Mouse (Mus musculus) left cerebral cortex, postnatal 36 days (tissue): Measurements from ENCODE around the gene Snap23. TPM values are rescaled to one million over a fixed set of nuclear protein-coding genes. Genes with fewer than 3 reads are reported as not detected.

Experiments used
- DNase-seq, 2 experiments: peaks; one replicate each; pipeline ENCODE4 v3.0.0; 2021 to 2022; ENCODE audit warnings: low spot score in 2 of 2, mixed read lengths in 1 of 2
- intact Hi-C: fragments of 180-260 bp; cut with DNase I; formaldehyde crosslinking; loops from one replicate; pipeline ENCODE4 v1.15.1; 2025
- total RNA-seq, 2 experiments: library from RNA; stranded (reverse); gene quantifications; 2 replicates each; pipeline ENCODE4 v1.2.3; 2021

Gene Snap23
- total RNA-seq, 2 experiments from 2014 or later = 13.3 to 15.9 TPM

- intact Hi-C loops = no loop called here
- DNase-seq = no peak
These were observed 8.5 kb downstream of the Snap23 start for GRCm38 (mm10) chr2:120575978-120576377.

GRCm38 (mm10) chr2:120577799-120578198, 10.3 kb downstream of the Snap23 start:
- intact Hi-C loops = no loop called here
- no peak for DNase-seq

- intact Hi-C loops = no loop called here
- DNase-seq = no peak
These were observed 10.8 kb downstream of the Snap23 start for GRCm38 (mm10) chr2:120578286-120578685.

DNA sequence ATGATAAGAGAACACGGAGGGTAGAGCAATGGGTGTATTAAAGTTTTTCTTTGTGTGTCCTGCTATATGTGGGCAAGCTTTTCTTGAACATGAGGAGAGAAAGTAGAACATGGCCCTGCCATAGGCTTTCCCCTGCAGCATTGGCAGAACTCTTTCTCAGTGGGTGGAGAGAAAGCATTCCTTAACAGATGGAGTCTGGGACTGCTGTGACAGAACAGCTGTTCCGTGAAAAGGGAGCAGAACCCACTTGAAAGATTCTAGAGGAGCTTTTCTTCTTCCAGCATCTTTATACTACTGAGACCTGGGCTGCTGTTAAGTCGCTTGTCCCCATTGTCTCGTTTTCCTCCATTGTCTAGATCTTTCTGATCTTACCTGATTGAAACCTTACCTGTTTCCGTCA, 22.3 kb downstream of the Snap23 start:
- intact Hi-C loops = loop anchor here (2.0 to 5.0 kb wide), 2 partner anchors 17 to 47 kb away; no protein-coding TSS in a partner anchor
- DNase-seq = peak; percentile 70 to 75

GRCm38 (mm10) chr2:120592227-120592626, 24.8 kb downstream of the Snap23 start:
- intact Hi-C loops = no loop called here
- DNase-seq = no peak

GRCm38 (mm10) chr2:120597734-120598133, 30.3 kb downstream of the Snap23 start:
- intact Hi-C loops = no loop called here
- DNase-seq = peak; percentile 15

DNA sequence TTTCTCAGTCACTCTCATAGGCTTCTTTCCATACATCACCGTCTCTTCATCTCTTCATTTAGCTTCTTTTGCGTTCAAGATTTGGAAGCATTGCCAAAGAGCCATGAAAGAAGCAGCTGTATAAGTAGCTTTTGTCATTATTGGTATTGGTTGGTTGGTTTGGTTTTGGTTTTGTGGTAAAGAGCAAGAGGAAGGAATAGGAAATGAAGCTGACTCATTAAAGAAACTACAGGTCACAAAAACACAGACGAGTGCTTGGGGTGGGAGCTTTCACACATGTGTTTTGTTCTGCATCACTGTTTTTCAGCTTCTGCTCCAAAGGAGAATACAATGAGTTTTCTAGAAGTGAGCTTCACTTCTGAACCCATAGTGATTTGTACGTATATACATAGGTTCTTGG, 32.0 kb downstream of the Snap23 start:
- no peak for DNase-seq
- intact Hi-C loops = no loop called here

DNA sequence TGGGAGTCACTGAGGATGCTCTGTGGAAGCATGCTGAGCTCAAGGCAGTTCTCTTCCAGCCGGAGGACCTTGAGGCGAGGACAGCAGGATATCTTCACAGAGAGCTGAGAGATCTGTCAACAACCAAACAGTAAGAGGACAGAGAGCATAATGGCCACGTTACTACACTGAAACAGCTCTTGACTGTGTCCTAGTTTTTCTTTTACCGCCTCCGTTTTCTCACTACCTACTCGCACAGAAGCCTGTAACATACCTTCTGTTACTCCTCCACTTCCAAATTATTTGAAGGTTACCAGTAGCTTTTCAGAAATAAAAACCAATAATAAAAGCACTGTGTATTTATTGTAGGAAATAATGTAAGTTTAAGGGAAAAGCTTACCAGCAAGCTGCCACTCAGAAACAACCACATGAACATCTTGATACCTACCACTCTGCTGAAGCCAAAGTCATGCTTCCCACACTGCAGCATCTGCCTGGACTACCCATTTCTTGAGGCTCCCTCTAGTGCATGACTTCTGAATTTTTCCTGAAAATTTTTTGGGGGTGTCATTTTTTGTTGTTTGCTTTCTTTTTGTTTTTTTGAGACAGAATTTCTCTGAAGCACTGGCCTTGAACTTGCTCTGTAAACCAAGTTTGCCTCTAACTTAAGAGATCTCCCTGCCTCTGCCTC, 38.7 kb downstream of the Snap23 start:
- intact Hi-C loops = loop anchor here (2.0 to 5.0 kb wide), 2 partner anchors 17 to 64 kb away; no protein-coding TSS in a partner anchor

GRCm38 (mm10) chr2:120608830-120609723, 41.6 kb downstream of the Snap23 start, which contains the start of the genes Haus2 and Lrrc57:
Gene Haus2, plus strand, starts transcription at chr2:120609383.
Gene Lrrc57, minus strand, starts transcription at chr2:120609520.
- intact Hi-C loops = loop anchor here (5.0 kb wide), 1 partner anchor 67 kb away; no protein-coding TSS in a partner anchor
- DNase-seq = peak; percentile 92 to 93

More for the DNA sequence above, 38.7 kb downstream of the Snap23 start:
- DNase-seq = peak; percentile 16 to 33

DNA sequence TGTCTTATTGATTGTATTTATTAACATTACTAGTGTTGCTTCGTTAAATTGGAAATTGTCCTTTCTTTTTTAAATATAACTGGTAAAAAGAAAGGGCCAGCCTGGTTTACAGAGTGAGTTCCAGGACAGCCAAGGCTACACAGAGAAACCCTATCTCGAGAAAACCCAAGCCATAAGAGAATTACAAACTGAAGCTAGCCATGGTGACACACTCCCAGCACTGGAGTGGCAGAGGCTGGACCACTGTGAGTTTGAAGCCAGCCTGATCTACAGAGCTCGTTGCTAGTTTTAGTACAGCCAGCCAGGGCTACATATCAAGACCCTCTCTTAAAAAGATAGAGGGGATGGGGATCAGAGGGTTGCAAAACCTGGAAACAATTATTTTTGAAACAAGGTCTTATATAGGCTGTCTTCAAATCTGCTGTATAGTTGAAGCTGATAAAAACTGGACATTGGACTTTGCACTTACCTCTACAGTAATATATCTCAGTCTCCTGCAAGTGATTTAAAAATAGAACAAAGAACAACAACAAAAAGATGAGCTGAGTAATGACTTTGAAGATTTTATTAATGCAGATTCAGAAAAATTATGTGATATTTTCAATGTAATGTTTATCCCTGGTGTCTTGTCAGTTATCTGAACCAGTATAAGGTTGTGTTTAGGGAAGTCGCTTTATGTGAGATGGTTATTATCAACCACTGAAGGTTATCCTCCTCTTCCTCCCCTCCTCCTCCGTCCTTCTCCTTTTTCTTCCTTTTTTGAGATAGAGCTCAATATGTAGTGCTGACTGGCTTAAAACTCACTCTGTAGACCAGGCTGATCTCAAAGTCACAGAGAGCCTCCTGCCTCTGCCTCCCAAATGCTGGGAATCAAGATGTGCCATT, 49.0 kb downstream of the Snap23 start:
- intact Hi-C loops = no loop called here
- DNase-seq = no peak

DNA sequence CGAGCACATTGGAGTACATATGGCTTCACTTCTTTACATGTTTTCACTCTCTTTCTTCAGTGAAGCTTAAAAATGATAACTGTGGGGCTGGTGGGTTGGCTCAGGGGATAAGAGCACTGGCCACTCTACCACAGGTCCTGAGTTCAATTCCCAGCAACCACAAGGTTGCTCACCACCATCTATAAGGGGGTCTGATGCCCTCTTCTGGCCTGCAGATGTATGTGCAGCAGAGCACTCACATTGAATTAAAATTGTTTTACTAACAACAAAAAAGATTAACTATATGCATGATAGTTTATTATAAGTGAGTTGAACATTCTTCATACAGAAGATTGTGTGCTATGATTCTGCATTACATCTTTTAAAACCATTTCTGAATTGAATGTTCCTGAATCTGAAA, 52.1 kb downstream of the Snap23 start:
- DNase-seq = no peak
- intact Hi-C loops = no loop called here

DNA sequence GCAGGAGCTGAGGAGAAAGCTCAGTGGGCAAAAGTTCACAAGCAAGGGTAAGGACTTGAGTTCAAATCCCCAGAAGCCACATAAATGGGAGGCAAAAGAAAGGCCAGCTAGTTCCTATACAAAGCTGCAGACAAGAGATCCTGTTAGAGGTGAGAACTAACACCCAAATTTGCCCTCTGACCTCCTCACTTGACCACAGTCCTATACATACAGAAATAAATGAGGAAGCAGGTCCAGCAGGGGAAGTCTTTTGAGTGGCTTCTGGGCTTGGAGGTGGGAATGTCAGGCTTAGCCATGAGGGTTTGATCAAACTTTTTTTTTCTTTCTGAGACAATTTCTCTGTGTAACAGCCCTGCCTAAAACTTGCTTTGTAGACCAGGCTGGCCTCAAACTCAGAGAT, 55.4 kb downstream of the Snap23 start:
- intact Hi-C loops = no loop called here
- no peak for DNase-seq

GRCm38 (mm10) chr2:120628076-120628865, 60.8 kb downstream of the Snap23 start:
- no peak for DNase-seq
- intact Hi-C loops = no loop called here

- DNase-seq = peak; percentile 95
- intact Hi-C loops = no loop called here
These were observed 61.6 kb downstream of the Snap23 start, which contains the start of gene Stard9 for GRCm38 (mm10) chr2:120628886-120629735. Gene Stard9, plus strand, starts transcription at chr2:120629121.

- intact Hi-C loops = no loop called here
- no peak for DNase-seq
These were observed 62.8 kb downstream of the Snap23 start for GRCm38 (mm10) chr2:120630246-120630645.

DNA sequence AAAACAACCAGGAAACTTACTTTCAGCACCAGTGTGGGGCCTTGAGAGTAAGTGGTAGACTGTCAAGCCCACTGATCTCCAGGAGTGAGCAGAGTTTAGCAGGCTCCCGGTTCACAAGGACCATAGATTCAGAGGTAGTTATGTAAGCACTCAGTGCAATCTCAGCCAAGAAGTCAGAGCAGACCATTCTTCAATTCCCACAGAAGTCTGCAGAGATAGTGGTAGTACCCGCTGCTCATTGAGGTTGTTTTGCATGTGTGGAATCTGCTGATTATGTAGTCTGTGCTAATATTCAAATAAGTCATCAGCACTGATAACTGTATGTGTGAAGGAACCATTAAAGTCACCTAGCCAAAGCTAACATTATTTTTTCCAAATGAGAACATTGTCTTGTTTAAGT, 63.2 kb downstream of the Snap23 start:
- intact Hi-C loops = no loop called here
- DNase-seq = no peak

DNA sequence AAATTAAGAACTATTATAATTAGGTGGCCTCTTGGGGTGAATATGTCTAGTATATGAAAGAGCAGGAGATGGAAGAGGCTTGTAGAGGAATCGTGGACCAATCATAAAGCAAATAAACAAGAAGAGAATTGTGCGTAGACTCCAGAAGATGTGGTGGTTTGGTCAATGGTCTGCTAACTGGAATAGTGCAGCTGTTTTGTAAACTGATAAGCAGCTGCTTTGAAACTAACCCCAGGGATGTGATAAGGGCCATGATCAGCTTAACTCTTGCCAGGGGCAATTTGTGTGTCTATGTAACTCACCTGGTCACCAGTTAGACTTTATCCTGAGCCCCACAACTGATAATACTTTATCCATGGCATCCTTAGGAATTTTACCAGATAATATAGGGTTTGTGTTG, 64.0 kb downstream of the Snap23 start:
- intact Hi-C loops = no loop called here
- DNase-seq = no peak

GRCm38 (mm10) chr2:120631957-120632356, 64.5 kb downstream of the Snap23 start:
- DNase-seq = no peak
- intact Hi-C loops = no loop called here
